Mouse (Mus musculus): ENCODE data around the gene Zkscan14. TPM values are rescaled to one million over a fixed set of nuclear protein-coding genes. Genes with fewer than 3 reads are reported as not detected.

The Zkscan14 gene
- polyA plus RNA-seq, 1 experiment from 2014 or later = 8.0 TPM

GRCm38 (mm10) chr5:145191962-145192361 lies 9.7 kb downstream of the Zkscan14 start, which contains the start of gene Atp5j2:
Gene Atp5j2, minus strand, starts transcription at chr5:145192062.
- H3K4me2 ChIP-seq = peak within 1 kb of the TSS; percentile 73
- no peaks in the 10 kb centered on the region for H3K27me3 ChIP-seq
- peak within 1 kb of the TSS; percentile 82 for H3K27ac ChIP-seq
- no peaks in the 10 kb centered on the region for H3K9me3 ChIP-seq
- H3K4me1 ChIP-seq = peaks cover 12% of the 10 kb centered on the region
- no peak for ATAC-seq (ENCODE audit: low FRiP score)
- peaks cover 31% of the 10 kb centered on the region for H3K36me3 ChIP-seq (replicated peaks)
- H3K4me3 ChIP-seq (replicated peaks) = peak within 1 kb of the TSS; percentile 88
- WGBS = 85% methylated on average over 2 of the region's 2 CpGs
- H3K9ac ChIP-seq = peak within 1 kb of the TSS; percentile 96

GRCm38 (mm10) chr5:145190875-145191798 lies 10.5 kb downstream of the Zkscan14 start:
- Histone ChIP-seq H3K4me1 (peaks cover 12% of the 10 kb centered on the region), H3K4me3 (replicated peaks) (peak overlapping the region; percentile 88), H3K9me3 (no peaks in the 10 kb centered on the region), H3K9ac (peak overlapping the region; percentile 96), H3K36me3 (replicated peaks) (peaks cover 39% of the 10 kb centered on the region), H3K4me2 (peak overlapping the region; percentile 73), H3K27ac (peak overlapping the region; percentile 82), H3K27me3 (no peaks in the 10 kb centered on the region)
- WGBS = 1% methylated on average over 41 of the region's 41 CpGs
- ATAC-seq (ENCODE audit: low FRiP score) = peak; percentile 92

GRCm38 (mm10) chr5:145190373-145190772 lies 11.3 kb downstream of the Zkscan14 start:
- Histone ChIP-seq H3K27me3 (no peaks in the 10 kb centered on the region), H3K4me2 (peak overlapping the region; percentile 73), H3K36me3 (replicated peaks) (peaks cover 40% of the 10 kb centered on the region), H3K27ac (no peak overlapping the region), H3K4me1 (peaks cover 12% of the 10 kb centered on the region), H3K4me3 (replicated peaks) (peak overlapping the region; percentile 88), H3K9me3 (no peaks in the 10 kb centered on the region), H3K9ac (peak overlapping the region; percentile 96)
- 59% methylated on average over 5 of the region's 5 CpGs for WGBS
- no peak for ATAC-seq (ENCODE audit: low FRiP score)

- ATAC-seq (ENCODE audit: low FRiP score) = no peak
- Histone ChIP-seq H3K4me1 (peaks cover 12% of the 10 kb centered on the region), H3K36me3 (replicated peaks) (peaks cover 39% of the 10 kb centered on the region), H3K9me3 (no peaks in the 10 kb centered on the region), H3K27ac (no peak overlapping the region), H3K4me3 (replicated peaks) (no peak overlapping the region), H3K9ac (no peak overlapping the region), H3K4me2 (no peak overlapping the region), H3K27me3 (no peaks in the 10 kb centered on the region)
- WGBS = 95% methylated on average over 6 of the region's 6 CpGs
Observed at GRCm38 (mm10) chr5:145189416-145189815, 12.3 kb downstream of the Zkscan14 start.

- 93% methylated on average over 2 of the region's 2 CpGs for WGBS
Observed at GRCm38 (mm10) chr5:145185244-145185643, 16.4 kb downstream of the Zkscan14 start.

GRCm38 (mm10) chr5:145178461-145178980 lies 23.1 kb downstream of the Zkscan14 start:
- Histone ChIP-seq H3K36me3 (replicated peaks) (peaks cover 98% of the 10 kb centered on the region), H3K27me3 (no peaks in the 10 kb centered on the region), H3K27ac (no peak overlapping the region), H3K9ac (no peak overlapping the region), H3K4me1 (no peaks in the 10 kb centered on the region), H3K4me3 (replicated peaks) (no peak overlapping the region), H3K9me3 (no peaks in the 10 kb centered on the region), H3K4me2 (no peak overlapping the region)
- WGBS = 90% methylated on average over 18 of the region's 18 CpGs
- no peak for ATAC-seq (ENCODE audit: low FRiP score)

More at GRCm38 (mm10) chr5:145185244-145185643, 16.4 kb downstream of the Zkscan14 start:
- Histone ChIP-seq H3K27ac (no peak overlapping the region), H3K9me3 (no peaks in the 10 kb centered on the region), H3K9ac (no peak overlapping the region), H3K27me3 (no peaks in the 10 kb centered on the region), H3K36me3 (replicated peaks) (peaks cover 73% of the 10 kb centered on the region), H3K4me3 (replicated peaks) (no peak overlapping the region), H3K4me2 (no peak overlapping the region), H3K4me1 (peaks cover 8% of the 10 kb centered on the region)
- ATAC-seq (ENCODE audit: low FRiP score) = no peak

GRCm38 (mm10) chr5:145167306-145167661 lies 34.4 kb downstream of the Zkscan14 start:
- 0% methylated on average over 28 of the region's 28 CpGs for WGBS
- Histone ChIP-seq H3K27me3 (no peaks in the 10 kb centered on the region), H3K36me3 (replicated peaks) (peaks cover 33% of the 10 kb centered on the region), H3K27ac (peak overlapping the region; percentile 79), H3K4me2 (peak overlapping the region; percentile 92), H3K9me3 (no peaks in the 10 kb centered on the region), H3K4me3 (replicated peaks) (peak overlapping the region; percentile 76), H3K9ac (peak overlapping the region; percentile 93), H3K4me1 (peaks cover 28% of the 10 kb centered on the region)
- peak; percentile 71 for ATAC-seq (ENCODE audit: low FRiP score)

GRCm38 (mm10) chr5:145166536-145167305 lies 34.9 kb downstream of the Zkscan14 start, which contains the start of the genes Ptcd1 and Cpsf4:
Gene Ptcd1, minus strand, starts transcription at chr5:145167108.
Gene Cpsf4, plus strand, starts transcription at chr5:145167213.
- Histone ChIP-seq H3K4me2 (peak within 1 kb of the TSS; percentile 92), H3K27ac (peak within 1 kb of the TSS; percentile 82), H3K4me3 (replicated peaks) (peak within 1 kb of the TSS; percentile 76), H3K36me3 (replicated peaks) (peaks cover 32% of the 10 kb centered on the region), H3K27me3 (no peaks in the 10 kb centered on the region), H3K9me3 (no peaks in the 10 kb centered on the region), H3K9ac (peak within 1 kb of the TSS; percentile 93), H3K4me1 (peaks cover 28% of the 10 kb centered on the region)
- peak; percentile 95 for ATAC-seq (ENCODE audit: low FRiP score)
- WGBS = under 1% methylated on average over 51 of the region's 51 CpGs

GRCm38 (mm10) chr5:145165184-145165583 lies 36.5 kb downstream of the Zkscan14 start:
- peaks cover 37% of the 10 kb centered on the region for H3K36me3 ChIP-seq (replicated peaks)
- no peak overlapping the region for H3K9ac ChIP-seq
- H3K27me3 ChIP-seq = no peaks in the 10 kb centered on the region
- no peaks in the 10 kb centered on the region for H3K9me3 ChIP-seq
- H3K4me3 ChIP-seq (replicated peaks) = no peak overlapping the region
- no peak for ATAC-seq (ENCODE audit: low FRiP score)
- H3K4me2 ChIP-seq = no peak overlapping the region
- 89% methylated on average over 15 of the region's 15 CpGs for WGBS
- no peak overlapping the region for H3K27ac ChIP-seq
- H3K4me1 ChIP-seq = peaks cover 28% of the 10 kb centered on the region

GRCm38 (mm10) chr5:145164710-145165109 lies 37.0 kb downstream of the Zkscan14 start:
- H3K9me3 ChIP-seq = no peaks in the 10 kb centered on the region
- peaks cover 41% of the 10 kb centered on the region for H3K36me3 ChIP-seq (replicated peaks)
- 82% methylated on average over 3 of the region's 3 CpGs for WGBS
- no peak overlapping the region for H3K4me2 ChIP-seq
- H3K9ac ChIP-seq = no peak overlapping the region
- no peak for ATAC-seq (ENCODE audit: low FRiP score)
- no peak overlapping the region for H3K27ac ChIP-seq
- peaks cover 28% of the 10 kb centered on the region for H3K4me1 ChIP-seq
- H3K4me3 ChIP-seq (replicated peaks) = no peak overlapping the region
- H3K27me3 ChIP-seq = no peaks in the 10 kb centered on the region

- Histone ChIP-seq H3K9ac (no peak overlapping the region), H3K4me2 (no peak overlapping the region), H3K27me3 (no peaks in the 10 kb centered on the region), H3K27ac (no peak overlapping the region), H3K4me1 (peaks cover 10% of the 10 kb centered on the region), H3K4me3 (replicated peaks) (no peak overlapping the region), H3K9me3 (no peaks in the 10 kb centered on the region), H3K36me3 (replicated peaks) (peaks cover 68% of the 10 kb centered on the region)
- no peak for ATAC-seq (ENCODE audit: low FRiP score)
- WGBS = 93% methylated on average over 14 of the region's 14 CpGs
Observed at GRCm38 (mm10) chr5:145161361-145161760, 40.3 kb downstream of the Zkscan14 start.

GRCm38 (mm10) chr5:145152690-145153089 lies 49.0 kb downstream of the Zkscan14 start:
- Histone ChIP-seq H3K4me2 (no peak overlapping the region), H3K4me1 (no peaks in the 10 kb centered on the region), H3K4me3 (replicated peaks) (no peak overlapping the region), H3K9ac (no peak overlapping the region), H3K27ac (no peak overlapping the region), H3K36me3 (replicated peaks) (peaks cover 88% of the 10 kb centered on the region), H3K9me3 (no peaks in the 10 kb centered on the region), H3K27me3 (no peaks in the 10 kb centered on the region)
- WGBS = 93% methylated on average over 5 of the region's 5 CpGs
- ATAC-seq (ENCODE audit: low FRiP score) = no peak

Measured in forebrain, embryonic 12.5 days (tissue).